Mouse (Mus musculus) neural tube, embryonic 12.5 days (tissue): ENCODE measurements around the gene Pth1r. TPM values are rescaled to one million over a fixed set of nuclear protein-coding genes. Genes with fewer than 3 reads are reported as not detected.

Experiments used
- ATAC-seq: fragments of 200-750 bp; cut with Nextera tagmentation; 2 replicates; pipeline ENCODE4 v1.8.0; 2017; ENCODE audit warnings: low read depth, mild to moderate bottlenecking, moderate TSS enrichment, moderate library complexity; ENCODE audit not compliant: low FRiP score
- H3K27ac ChIP-seq: fragments of 300-500 bp; sonication (generic); 2 replicates; pipeline ENCODE4 v1.5.1; 2016
- H3K27me3 ChIP-seq: fragments of 300-500 bp; sonication (generic); replicated peaks from 2 replicates; pipeline ENCODE4 v1.6.1; 2016; ENCODE audit warnings: mild to moderate bottlenecking
- H3K36me3 ChIP-seq: fragments of 300-500 bp; sonication (generic); 2 replicates; pipeline ENCODE4 v1.6.1; 2016; ENCODE audit warnings: mild to moderate bottlenecking
- H3K4me1 ChIP-seq: fragments of 300-500 bp; sonication (generic); 2 replicates; pipeline ENCODE4 v1.6.1; 2016
- H3K4me2 ChIP-seq: fragments of 300-500 bp; sonication (generic); replicated peaks from 2 replicates; pipeline ENCODE4 v1.6.1; 2016; ENCODE audit warnings: mild to moderate bottlenecking
- H3K4me3 ChIP-seq: fragments of 300-500 bp; sonication (generic); 2 replicates; pipeline ENCODE4 v1.5.1; 2016
- H3K9ac ChIP-seq: fragments of 300-500 bp; sonication (generic); 2 replicates; pipeline ENCODE4 v1.6.1; 2016; ENCODE audit warnings: mild to moderate bottlenecking
- H3K9me3 ChIP-seq: fragments of 300-500 bp; sonication (generic); 2 replicates; pipeline ENCODE4 v1.6.1; 2016; ENCODE audit warnings: mild to moderate bottlenecking
- WGBS: fragments of 180-500 bp; shearing (Covaris S2); methylation state at CpG from one replicate; pipeline ENCODE4 v1.1.7; 2016; 5-methylcytosine and 5-hydroxymethylcytosine counted together
- polyA plus RNA-seq: library from polyadenylated mRNA; unstranded; fragments of >200 nt; fragmentation: Nextera tagmentation; extraction: Ambion mirVana; gene quantifications from 2 replicates; pipeline ENCODE4 v1.2.1, GENCODE M21; 2016

The Pth1r gene
- polyA plus RNA-seq, 1 experiment from 2014 or later: 40.6 TPM

DNA sequence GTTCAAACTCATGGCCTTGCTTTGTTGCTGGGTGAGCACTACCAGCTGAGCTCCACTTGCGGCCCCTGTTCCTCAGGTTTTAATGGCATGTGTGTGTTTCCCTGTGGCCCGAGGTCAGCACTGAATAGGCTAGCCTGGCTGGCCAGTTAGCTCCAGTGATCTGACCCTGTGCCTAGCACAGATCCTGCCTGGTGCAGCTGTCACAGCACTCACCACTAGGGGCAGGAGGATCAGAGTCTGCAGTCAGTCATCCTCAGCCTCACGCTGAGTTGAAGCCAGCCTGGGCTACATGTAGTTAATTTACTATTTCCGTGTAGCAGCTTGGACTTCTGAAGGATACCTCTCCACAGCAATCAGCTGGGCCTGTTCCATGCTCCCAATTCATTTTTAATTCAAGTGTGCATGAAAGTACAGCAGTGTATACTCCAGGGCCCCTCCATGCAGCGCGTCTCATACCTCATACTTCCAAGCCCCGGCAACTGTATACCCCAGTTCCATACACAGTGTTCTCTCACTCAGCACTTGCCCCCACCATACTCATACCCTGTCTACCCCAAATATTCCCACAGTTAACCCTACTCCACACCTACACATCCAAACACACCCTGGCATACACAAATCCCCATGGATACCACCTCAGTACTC lies 74.4 kb downstream of the Pth1r start:
- Histone ChIP-seq H3K27ac (no peak overlapping the region), H3K4me1 (0 out of 2 replicates have a peak, but pooled peaks cover 6% of the 10 kb centered on the region), H3K9me3 (no peaks in the 10 kb centered on the region), H3K4me2 (no peak overlapping the region), H3K36me3 (no peaks in the 10 kb centered on the region), H3K27me3 (no peaks in the 10 kb centered on the region), H3K9ac (no peak overlapping the region), H3K4me3 (no peak overlapping the region)
- ATAC-seq: 0 out of 2 replicates have a peak, but pooled peaks have one; percentile 48
- WGBS: 60% methylated on average over 7 of the region's 7 CpGs

Other genes with a start within 250 kb of the Pth1r start
- gene Setd2, start 214.5 kb downstream of the Pth1r start, polyA plus RNA-seq: 37.4 and 41.3 TPM in 2 replicates
- gene Nradd, start 122.7 kb downstream of the Pth1r start, polyA plus RNA-seq: 41.2 and 42.7 TPM in 2 replicates
- gene Nbeal2, start 93.0 kb downstream of the Pth1r start, polyA plus RNA-seq: 1.6 and 2.6 TPM in 2 replicates
- 125 and 133 TPM in 2 replicates for gene Ccdc12, start 90.6 kb downstream of the Pth1r start, polyA plus RNA-seq
- 1.0 and 3.9 TPM in 2 replicates for gene Myl3, start 5.3 kb downstream of the Pth1r start, polyA plus RNA-seq
- not detected in 2 replicates for gene Prss42, start 51.0 kb upstream of the Pth1r start, polyA plus RNA-seq
- not detected in 2 replicates for gene Prss44, start 66.8 kb upstream of the Pth1r start, polyA plus RNA-seq
- not detected in 2 replicates for gene Prss43, start 79.5 kb upstream of the Pth1r start, polyA plus RNA-seq
- gene Prss45, start 87.4 kb upstream of the Pth1r start, polyA plus RNA-seq: not detected in 2 replicates
- not detected in 2 replicates for gene Prss46, start 97.4 kb upstream of the Pth1r start, polyA plus RNA-seq
- 0.28 TPM in 1 of 2 replicates, not detected in the other for gene Prss50, start 110.8 kb upstream of the Pth1r start, polyA plus RNA-seq
- 1.00 and 1.2 TPM in 2 replicates for gene Als2cl, start 132.7 kb upstream of the Pth1r start, polyA plus RNA-seq
- 0.70 and 1.1 TPM in 2 replicates for gene Tmie, start 133.0 kb upstream of the Pth1r start, polyA plus RNA-seq
- gene Fam240a, start 169.7 kb upstream of the Pth1r start, polyA plus RNA-seq: not detected in 2 replicates
- gene Tdgf1, start 199.0 kb upstream of the Pth1r start, polyA plus RNA-seq: not detected in 2 replicates
- gene Lrrc2, start 204.4 kb upstream of the Pth1r start, polyA plus RNA-seq: 0.41 and 0.48 TPM in 2 replicates
- gene Rtp3, start 243.4 kb upstream of the Pth1r start, polyA plus RNA-seq: not detected in 2 replicates